Mouse (Mus musculus) neural tube, postnatal 0 days (tissue): Measurements from ENCODE around the gene Sergef. TPM values are rescaled to one million over a fixed set of nuclear protein-coding genes. Genes with fewer than 3 reads are reported as not detected.

Source experiments
- polyA plus RNA-seq: library from polyadenylated mRNA; unstranded; fragments of >200 nt; fragmentation: Nextera tagmentation; extraction: Ambion mirVana; gene quantifications from 2 replicates; pipeline ENCODE4 v1.2.1, GENCODE M21; 2015

The Sergef gene
- 40.3 and 44.9 TPM in 2 replicates for polyA plus RNA-seq

DNA sequence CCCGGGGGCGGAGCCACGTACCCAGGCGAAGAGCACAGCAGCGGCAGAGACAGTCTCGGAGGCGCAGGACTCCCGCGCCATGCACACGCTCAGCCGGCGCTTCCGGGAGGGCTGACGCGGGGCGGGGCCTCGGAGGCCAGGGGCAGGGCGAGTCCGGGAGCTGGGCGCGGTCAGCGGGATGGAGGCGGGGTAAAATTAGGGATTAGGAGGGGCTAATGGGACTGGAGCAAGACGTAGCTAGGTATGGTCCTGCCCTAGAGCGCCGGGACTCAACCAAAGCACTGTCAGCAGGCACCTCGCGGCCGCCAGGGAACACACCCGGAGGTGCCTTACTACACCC lies at the start of gene Sergef:
Gene Sergef, minus strand, starts transcription at position 116 of the 340 bp plus-strand sequence.

DNA sequence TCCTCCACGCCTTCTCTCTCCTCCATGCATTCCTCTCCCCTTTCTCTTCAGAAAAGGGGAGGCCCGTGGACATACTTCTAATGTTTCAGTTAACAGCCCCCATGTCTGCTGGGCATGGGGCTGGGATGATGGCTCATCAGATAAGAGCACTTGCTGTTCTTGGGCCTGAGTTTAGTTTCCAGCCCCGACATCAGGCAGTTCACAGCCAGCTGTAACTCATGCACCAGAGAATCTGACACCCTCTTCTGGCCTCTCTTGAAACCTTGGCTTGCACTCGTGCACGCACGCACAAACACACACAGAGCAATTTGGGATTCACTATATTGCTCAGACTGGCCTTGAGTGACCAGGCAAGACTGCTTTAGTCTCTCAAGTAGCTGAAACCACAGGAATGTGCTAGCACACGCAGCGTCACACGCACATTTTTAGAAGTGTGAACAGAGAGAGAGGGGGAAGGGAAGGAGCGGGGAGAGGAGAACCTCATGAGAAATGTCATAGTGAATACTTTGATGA lies 32.6 kb upstream of the Sergef start, which contains the start of gene Tph1:
Gene Tph1, minus strand, starts transcription at position 378 of the 513 bp plus-strand sequence.

DNA sequence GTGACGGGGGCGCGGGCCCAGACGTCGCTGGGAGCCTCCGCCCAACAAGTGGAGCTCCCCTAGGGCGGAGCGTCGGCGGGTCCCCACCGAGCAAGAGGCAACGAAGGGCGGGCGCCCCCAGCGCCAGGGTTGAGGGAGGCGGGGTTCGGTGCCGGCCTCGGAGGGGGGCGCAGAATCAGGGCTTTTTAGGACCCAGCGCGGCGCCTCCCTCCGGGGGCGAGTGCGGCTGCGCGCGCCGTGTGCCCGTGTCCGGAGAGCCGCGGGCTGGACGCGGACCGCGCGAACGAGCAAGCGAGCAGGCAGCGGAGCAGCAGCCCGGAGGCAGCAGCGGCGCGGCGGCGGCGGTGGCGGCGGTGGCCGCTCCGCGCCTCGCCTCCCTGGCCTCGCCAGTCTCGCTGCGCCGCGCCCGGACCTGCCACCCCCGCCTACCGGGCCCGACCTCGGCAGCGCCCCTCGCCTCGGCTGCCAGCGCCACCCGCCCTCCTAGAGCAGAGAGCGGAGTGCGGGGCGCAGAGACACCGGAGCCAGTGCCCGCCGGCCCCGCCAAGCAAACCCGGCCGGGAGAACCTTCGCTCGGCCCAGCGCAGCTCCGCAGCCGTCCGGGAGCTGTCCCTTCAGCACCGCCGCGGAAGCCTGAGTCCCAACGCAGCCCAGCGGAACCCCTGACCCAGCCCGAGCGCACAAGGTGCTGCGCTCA lies 243.2 kb downstream of the Sergef start, which contains the start of gene Kcnc1:
Gene Kcnc1, plus strand, starts transcription at position 267 of the 697 bp plus-strand sequence.

Other genes with a start within 250 kb of the Sergef start
- gene Kcnc1, start 243.3 kb downstream of the Sergef start, polyA plus RNA-seq = 36.4 and 38.9 TPM in 2 replicates
- 0.08 and 0.15 TPM in 2 replicates for gene Tph1, start 32.7 kb upstream of the Sergef start, polyA plus RNA-seq
- 10.5 and 10.6 TPM in 2 replicates for gene Saal1, start 70.9 kb upstream of the Sergef start, polyA plus RNA-seq
- gene Saa3, start 75.9 kb upstream of the Sergef start, polyA plus RNA-seq = 2.9 and 3.4 TPM in 2 replicates
- not detected in 2 replicates for gene Saa4, start 92.8 kb upstream of the Sergef start, polyA plus RNA-seq
- gene Saa1, start 103.2 kb upstream of the Sergef start, polyA plus RNA-seq = 0.28 TPM in 1 of 2 replicates, not detected in the other
- gene Saa2, start 112.0 kb upstream of the Sergef start, polyA plus RNA-seq = not detected in 2 replicates
- gene Hps5, start 156.3 kb upstream of the Sergef start, polyA plus RNA-seq = 8.0 and 10.0 TPM in 2 replicates
- gene Gtf2h1, start 156.3 kb upstream of the Sergef start, polyA plus RNA-seq = 32.9 and 34.2 TPM in 2 replicates
- gene Ldha, start 201.7 kb upstream of the Sergef start, polyA plus RNA-seq = 656 and 673 TPM in 2 replicates
- not detected in 2 replicates for gene Ldhc, start 221.4 kb upstream of the Sergef start, polyA plus RNA-seq